Mouse (Mus musculus) liver, embryonic 11.5 days (tissue): ENCODE measurements around the gene Sh3bp1. TPM values are rescaled to one million over a fixed set of nuclear protein-coding genes. Genes with fewer than 3 reads are reported as not detected.

ENCODE experiments used
- ATAC-seq: fragments of 200-750 bp; cut with Nextera tagmentation; replicated peaks from 2 replicates; pipeline ENCODE4 v1.8.0; 2017; ENCODE audit warnings: moderate number of reproducible peaks, mild to moderate bottlenecking, moderate TSS enrichment, moderate library complexity; ENCODE audit not compliant: low FRiP score
- DNase-seq: peaks from one replicate; pipeline ENCODE4 v3.0.0-alpha.2; 2017; ENCODE audit warnings: low spot score
- H3K27ac ChIP-seq: fragments of 300-500 bp; sonication (generic); 2 replicates; pipeline ENCODE4 v1.5.1; 2014; ENCODE audit warnings: mild to moderate bottlenecking, low read depth, low read length, control low read depth
- H3K27me3 ChIP-seq: fragments of 300-500 bp; sonication (generic); replicated peaks from 2 replicates; pipeline ENCODE4 v1.6.1; 2014; ENCODE audit warnings: low read length, mixed read lengths; ENCODE audit not compliant: control insufficient read depth, insufficient read depth
- H3K36me3 ChIP-seq: fragments of 300-500 bp; sonication (generic); 2 replicates; pipeline ENCODE4 v1.6.1; 2014; ENCODE audit warnings: mild to moderate bottlenecking, low read length, moderate library complexity, mixed read lengths; ENCODE audit not compliant: control insufficient read depth, insufficient read depth
- H3K4me1 ChIP-seq: fragments of 300-500 bp; sonication (generic); replicated peaks from 2 replicates; pipeline ENCODE4 v1.6.1; 2014; ENCODE audit warnings: low read length, mixed read lengths; ENCODE audit not compliant: control insufficient read depth, insufficient read depth
- H3K4me2 ChIP-seq: fragments of 300-500 bp; sonication (generic); 2 replicates; pipeline ENCODE4 v1.6.1; 2014; ENCODE audit warnings: mild to moderate bottlenecking, control low read depth, moderate library complexity
- H3K4me3 ChIP-seq: fragments of 300-500 bp; sonication (generic); 2 replicates; pipeline ENCODE4 v1.5.1; 2014; ENCODE audit warnings: low read depth, low read length, control low read depth
- H3K9ac ChIP-seq: fragments of 300-500 bp; sonication (generic); 2 replicates; pipeline ENCODE4 v1.6.1; 2014; ENCODE audit warnings: low read depth, low read length, control low read depth
- H3K9me3 ChIP-seq: fragments of 300-500 bp; sonication (generic); 2 replicates; pipeline ENCODE4 v1.6.1; 2016; ENCODE audit warnings: low read length, inconsistent platforms, mixed read lengths; ENCODE audit not compliant: control insufficient read depth
- WGBS: fragments of 180-500 bp; shearing (Covaris S2); extraction: QIAGEN DNeasy Blood & Tissue Kit; methylation state at CpG from one replicate; pipeline ENCODE4 v1.1.7; 2014; 5-methylcytosine and 5-hydroxymethylcytosine counted together
- polyA plus RNA-seq: library from polyadenylated mRNA; unstranded; fragments of >200 nt; fragmentation: Nextera tagmentation; extraction: Ambion mirVana; gene quantifications from 2 replicates; pipeline ENCODE4 v1.2.1, GENCODE M21; 2014

The Sh3bp1 gene
- polyA plus RNA-seq, 1 experiment from 2014 or later: 69.4 TPM

DNA sequence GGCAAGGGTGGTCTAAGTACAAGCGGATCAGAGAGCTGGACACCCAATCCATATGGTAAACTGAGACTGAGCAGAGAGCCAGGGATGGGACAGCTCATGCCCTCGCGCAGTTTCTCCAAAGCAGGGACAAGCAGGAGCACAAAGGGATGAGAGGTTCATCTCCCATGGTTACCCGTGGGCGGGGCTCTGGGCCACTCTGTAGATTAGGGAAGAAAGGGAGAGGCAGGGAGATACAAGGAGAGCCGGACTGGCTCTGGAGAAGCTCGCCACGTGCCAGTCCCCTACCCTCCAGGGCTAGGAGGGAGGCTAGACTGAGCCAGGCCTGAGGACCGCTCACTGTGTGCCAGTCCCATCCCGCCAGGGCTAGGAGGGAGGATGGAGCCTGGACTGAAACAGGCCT is 37.7 kb downstream of the Sh3bp1 start:
- H3K4me2 ChIP-seq: no peak overlapping the region
- peaks cover 34% of the 10 kb centered on the region for H3K36me3 ChIP-seq
- no peak overlapping the region for H3K9ac ChIP-seq
- H3K27me3 ChIP-seq: no peaks in the 10 kb centered on the region
- no peak for DNase-seq
- H3K9me3 ChIP-seq: no peaks in the 10 kb centered on the region
- no peak for ATAC-seq
- H3K4me3 ChIP-seq: 0 out of 2 replicates have a peak overlapping the region, but pooled peaks have one; percentile 83
- 92% methylated on average over 10 of the region's 10 CpGs for WGBS
- H3K27ac ChIP-seq: no peak overlapping the region
- H3K4me1 ChIP-seq: peaks cover 15% of the 10 kb centered on the region

DNA sequence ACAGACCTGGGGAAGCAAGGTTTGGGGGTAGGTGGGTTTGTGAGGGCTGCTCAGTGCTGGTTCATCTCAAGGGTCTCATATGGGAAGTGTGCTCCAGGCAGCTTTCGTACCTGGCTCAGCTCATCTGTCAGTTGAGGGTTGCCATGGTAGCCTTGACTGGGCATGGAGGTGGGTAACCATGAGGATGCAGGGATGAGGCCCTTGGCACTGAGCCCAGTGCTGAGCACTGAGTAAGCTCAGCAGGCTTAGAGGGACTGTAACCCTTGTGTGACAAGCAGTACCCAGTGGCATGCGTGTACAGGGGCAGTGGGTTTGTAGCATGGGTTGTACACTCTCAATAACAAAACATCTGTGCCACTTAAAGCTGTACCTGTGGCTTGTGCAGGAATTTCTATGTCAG is 38.4 kb downstream of the Sh3bp1 start:
- Histone ChIP-seq H3K9me3 (no peaks in the 10 kb centered on the region), H3K27me3 (no peaks in the 10 kb centered on the region), H3K4me1 (peaks cover 17% of the 10 kb centered on the region), H3K4me3 (no peak overlapping the region), H3K4me2 (no peak overlapping the region), H3K27ac (no peak overlapping the region), H3K36me3 (peaks cover 34% of the 10 kb centered on the region), H3K9ac (no peak overlapping the region)
- no peak for ATAC-seq
- DNase-seq: no peak
- WGBS: 92% methylated on average over 2 of the region's 2 CpGs

DNA sequence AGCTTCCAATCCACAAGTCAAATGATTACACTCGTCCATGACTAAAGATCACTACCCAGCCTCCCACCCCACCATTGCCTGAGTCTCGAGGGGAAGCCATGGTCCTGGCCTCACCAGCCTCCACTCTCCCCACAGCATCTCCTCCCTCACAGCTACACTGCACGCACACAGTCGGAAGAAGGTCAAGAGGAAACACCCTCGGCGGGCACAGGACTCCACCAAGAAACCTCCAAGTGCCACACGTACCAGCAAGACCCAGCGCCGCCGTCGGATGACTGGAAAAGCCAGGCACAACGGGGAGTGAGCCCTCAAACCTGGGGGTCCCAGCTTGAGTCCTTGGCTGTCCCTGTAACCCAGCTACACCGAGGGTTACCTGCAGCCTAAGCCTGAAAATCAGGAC is 40.8 kb downstream of the Sh3bp1 start:
- H3K4me1 ChIP-seq: peaks cover 14% of the 10 kb centered on the region
- H3K4me3 ChIP-seq: no peak overlapping the region
- no peaks in the 10 kb centered on the region for H3K9me3 ChIP-seq
- no peak overlapping the region for H3K9ac ChIP-seq
- H3K4me2 ChIP-seq: no peak overlapping the region
- 92% methylated on average over 13 of the region's 13 CpGs for WGBS
- H3K27me3 ChIP-seq: no peaks in the 10 kb centered on the region
- DNase-seq (no peak), ATAC-seq (no peak)
- H3K27ac ChIP-seq: no peak overlapping the region
- H3K36me3 ChIP-seq: peaks cover 34% of the 10 kb centered on the region

DNA sequence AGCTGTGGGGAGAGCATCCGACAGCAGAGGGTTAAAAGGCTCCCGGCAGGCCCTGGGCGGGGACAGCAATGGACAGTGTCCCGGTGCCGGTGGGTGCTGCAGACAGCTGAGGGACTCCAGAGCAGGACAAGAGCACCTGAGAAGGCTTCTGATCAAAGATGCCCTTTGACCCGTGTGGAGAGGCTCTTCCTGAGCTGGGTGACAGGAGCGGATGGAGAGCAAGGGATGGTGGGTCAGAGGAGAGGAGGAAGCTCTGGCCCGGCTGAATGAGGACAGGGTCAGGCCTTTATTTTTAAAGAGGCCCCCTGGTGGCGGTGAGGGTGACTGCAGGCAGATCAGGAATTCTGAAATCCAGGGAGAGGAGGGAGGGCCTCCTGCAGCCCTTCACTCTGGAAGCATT is 43.1 kb downstream of the Sh3bp1 start:
- peak overlapping the region; percentile 61 for H3K4me2 ChIP-seq
- peak overlapping the region; percentile 19; the same call in 1 of the 2 replicates for H3K27ac ChIP-seq
- peaks cover 2% of the 10 kb centered on the region for H3K4me1 ChIP-seq
- peaks cover 26% of the 10 kb centered on the region for H3K36me3 ChIP-seq
- peak overlapping the region; percentile 25 for H3K4me3 ChIP-seq
- peaks cover 9% of the 10 kb centered on the region for H3K27me3 ChIP-seq
- H3K9me3 ChIP-seq: no peaks in the 10 kb centered on the region
- peak overlapping the region; percentile 47 for H3K9ac ChIP-seq
- DNase-seq (peak; percentile 81), ATAC-seq (peak; percentile 63)
- WGBS: 15% methylated on average over 9 of the region's 9 CpGs

DNA sequence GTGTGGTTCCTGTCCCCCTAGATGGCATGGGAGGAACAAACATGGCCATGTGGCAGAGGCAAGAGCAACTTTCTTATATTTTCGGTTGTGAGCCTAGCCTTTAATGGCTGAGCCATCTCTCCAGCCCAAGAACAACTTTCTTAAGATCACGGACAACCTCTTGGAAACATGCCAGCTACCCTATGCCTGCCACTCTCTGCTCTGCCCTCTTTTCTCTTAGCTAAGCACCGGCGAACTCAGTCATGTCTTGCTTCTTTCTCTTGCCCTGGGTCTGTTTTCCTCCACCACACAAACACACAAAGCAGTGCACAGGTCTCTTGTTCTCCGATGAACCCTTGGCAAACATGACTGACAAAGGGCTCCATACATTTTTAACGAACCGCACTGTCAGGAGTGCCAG is 46.7 kb downstream of the Sh3bp1 start:
- Histone ChIP-seq H3K4me3 (no peak overlapping the region), H3K4me1 (peaks cover 9% of the 10 kb centered on the region), H3K27me3 (peaks cover 14% of the 10 kb centered on the region), H3K9me3 (no peaks in the 10 kb centered on the region), H3K27ac (no peak overlapping the region), H3K9ac (no peak overlapping the region), H3K4me2 (no peak overlapping the region), H3K36me3 (no peaks in the 10 kb centered on the region)
- DNase-seq: no peak
- 83% methylated on average over 7 of the region's 7 CpGs for WGBS
- ATAC-seq: no peak

DNA sequence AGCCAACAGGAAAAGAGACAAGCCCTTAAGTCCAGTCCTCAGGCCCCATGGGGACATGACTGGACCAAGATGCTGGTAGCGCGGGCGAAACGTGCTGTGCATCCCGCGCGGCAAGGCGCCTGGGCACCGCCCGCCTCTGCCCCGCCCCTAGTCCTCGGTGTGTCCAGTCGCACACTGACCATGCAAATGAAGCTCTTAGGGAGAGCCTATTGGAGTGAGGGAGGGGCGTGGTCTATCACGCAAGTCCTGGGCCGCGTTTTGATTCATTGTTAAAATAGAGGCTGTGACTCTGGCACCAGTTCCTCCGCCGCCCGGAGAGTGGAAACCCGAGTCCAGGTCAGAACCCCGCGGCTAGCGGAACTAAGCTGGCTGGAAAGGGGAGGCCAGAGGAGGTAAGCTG is 48.1 kb downstream of the Sh3bp1 start, which contains the start of gene Triobp:
Triobp (plus strand) TSS at position 68 of the 400 bp plus-strand sequence.
- no peak within 1 kb of the TSS for H3K9ac ChIP-seq
- H3K4me1 ChIP-seq: peaks cover 7% of the 10 kb centered on the region
- H3K27me3 ChIP-seq: peaks cover 14% of the 10 kb centered on the region
- ATAC-seq: peak; percentile 89
- H3K9me3 ChIP-seq: no peaks in the 10 kb centered on the region
- no peaks in the 10 kb centered on the region for H3K36me3 ChIP-seq
- H3K4me3 ChIP-seq: peak within 1 kb of the TSS; percentile 48
- WGBS: under 1% methylated on average over 24 of the region's 24 CpGs
- H3K27ac ChIP-seq: no peak within 1 kb of the TSS
- peak within 1 kb of the TSS; percentile 81 for H3K4me2 ChIP-seq
- DNase-seq: peak; percentile 83

DNA sequence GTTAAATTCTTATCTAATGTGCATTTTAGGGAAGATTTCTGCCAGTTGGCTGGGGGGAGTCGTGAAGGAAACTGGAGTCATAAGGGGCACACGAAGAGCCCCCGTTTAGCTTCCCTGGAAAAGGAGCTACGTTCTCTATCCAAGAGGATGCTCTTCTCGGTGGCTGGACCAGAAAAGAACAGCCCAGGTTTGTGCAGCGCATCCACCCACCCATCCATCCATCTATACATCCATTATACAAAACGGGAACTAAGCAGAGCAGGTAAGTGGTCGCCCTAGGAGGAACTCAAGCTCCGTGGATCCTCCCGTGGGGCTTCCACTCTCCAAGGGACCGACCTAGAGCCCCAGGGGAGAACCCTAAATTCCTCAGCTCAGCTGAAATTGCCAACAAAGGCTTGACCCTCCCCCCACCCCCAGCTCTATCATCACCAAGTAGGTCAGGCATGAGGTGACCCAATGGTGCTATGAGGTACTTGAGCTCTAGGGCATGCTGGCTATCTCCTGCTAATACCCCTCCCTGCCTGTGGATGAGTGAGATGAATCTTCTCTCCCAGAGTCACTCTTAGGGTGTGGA is 48.7 kb downstream of the Sh3bp1 start:
- peak overlapping the region; percentile 81 for H3K4me2 ChIP-seq
- peak overlapping the region; percentile 48 for H3K4me3 ChIP-seq
- ATAC-seq (no peak), DNase-seq (no peak)
- peaks cover 7% of the 10 kb centered on the region for H3K4me1 ChIP-seq
- H3K27ac ChIP-seq: no peak overlapping the region
- no peaks in the 10 kb centered on the region for H3K36me3 ChIP-seq
- 6% methylated on average over 11 of the region's 11 CpGs for WGBS
- H3K27me3 ChIP-seq: peaks cover 14% of the 10 kb centered on the region
- no peaks in the 10 kb centered on the region for H3K9me3 ChIP-seq
- H3K9ac ChIP-seq: no peak overlapping the region

DNA sequence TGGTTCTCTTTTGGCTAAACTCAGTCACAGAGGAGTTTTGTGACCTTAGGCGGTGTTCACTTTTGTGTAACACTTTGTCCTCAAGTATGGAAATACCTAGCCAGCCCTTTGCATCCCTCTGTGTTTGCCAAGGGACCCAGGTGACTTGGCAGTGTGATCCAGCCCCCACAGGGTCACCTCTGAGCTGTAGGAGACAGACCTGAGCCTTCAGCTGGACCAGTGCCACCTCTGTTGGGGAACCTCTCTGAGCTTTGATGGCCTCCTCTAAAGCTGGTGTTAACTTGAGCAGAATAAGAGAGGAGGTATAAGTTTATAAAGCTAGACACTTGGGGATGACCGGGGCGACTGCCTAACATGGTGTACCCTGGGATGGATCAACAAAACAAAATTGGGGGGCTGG is 49.3 kb downstream of the Sh3bp1 start:
- WGBS: 94% methylated on average over 3 of the region's 3 CpGs

DNA sequence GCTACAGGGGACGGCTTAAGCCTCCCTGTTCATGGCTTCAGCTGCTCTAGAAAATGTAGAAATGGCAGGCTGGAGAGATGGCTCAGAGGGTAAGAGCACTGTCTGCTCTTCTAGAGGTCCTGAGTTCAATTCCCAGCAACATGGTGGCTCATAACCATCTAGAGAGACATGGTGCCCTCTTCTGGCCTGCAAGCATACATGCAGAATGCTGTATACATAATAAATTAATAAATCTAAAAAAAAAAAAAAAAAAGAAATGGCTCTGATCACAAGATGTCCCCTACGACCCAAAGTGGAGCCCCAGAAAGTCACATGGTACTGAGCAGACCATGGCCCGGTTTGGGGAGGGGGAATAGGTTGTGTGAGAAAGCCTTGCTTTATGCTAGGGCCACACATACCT is 56.1 kb downstream of the Sh3bp1 start:
- H3K27me3 ChIP-seq: 0 out of 2 replicates have a peak, but pooled peaks cover 2% of the 10 kb centered on the region
- H3K4me2 ChIP-seq: no peak overlapping the region
- H3K4me1 ChIP-seq: no peaks in the 10 kb centered on the region
- no peak for DNase-seq
- H3K4me3 ChIP-seq: no peak overlapping the region
- no peak overlapping the region for H3K9ac ChIP-seq
- no peak overlapping the region for H3K27ac ChIP-seq
- H3K36me3 ChIP-seq: no peaks in the 10 kb centered on the region
- H3K9me3 ChIP-seq: no peaks in the 10 kb centered on the region
- no peak for ATAC-seq
- 65% methylated on average over 3 of the region's 3 CpGs for WGBS

More for the DNA sequence above, 49.3 kb downstream of the Sh3bp1 start:
- Histone ChIP-seq H3K9me3 (no peaks in the 10 kb centered on the region), H3K4me3 (no peak overlapping the region), H3K4me1 (peaks cover 7% of the 10 kb centered on the region), H3K4me2 (no peak overlapping the region), H3K9ac (no peak overlapping the region), H3K27ac (no peak overlapping the region), H3K36me3 (no peaks in the 10 kb centered on the region), H3K27me3 (peaks cover 14% of the 10 kb centered on the region)
- ATAC-seq (no peak), DNase-seq (no peak)
